Mouse (Mus musculus): ENCODE measurements around the gene Lag3. TPM values are rescaled to one million over a fixed set of nuclear protein-coding genes. Genes with fewer than 3 reads are reported as not detected.

Gene Lag3
- polyA plus RNA-seq, 1 experiment from 2014 or later = 1.2 TPM

DNA sequence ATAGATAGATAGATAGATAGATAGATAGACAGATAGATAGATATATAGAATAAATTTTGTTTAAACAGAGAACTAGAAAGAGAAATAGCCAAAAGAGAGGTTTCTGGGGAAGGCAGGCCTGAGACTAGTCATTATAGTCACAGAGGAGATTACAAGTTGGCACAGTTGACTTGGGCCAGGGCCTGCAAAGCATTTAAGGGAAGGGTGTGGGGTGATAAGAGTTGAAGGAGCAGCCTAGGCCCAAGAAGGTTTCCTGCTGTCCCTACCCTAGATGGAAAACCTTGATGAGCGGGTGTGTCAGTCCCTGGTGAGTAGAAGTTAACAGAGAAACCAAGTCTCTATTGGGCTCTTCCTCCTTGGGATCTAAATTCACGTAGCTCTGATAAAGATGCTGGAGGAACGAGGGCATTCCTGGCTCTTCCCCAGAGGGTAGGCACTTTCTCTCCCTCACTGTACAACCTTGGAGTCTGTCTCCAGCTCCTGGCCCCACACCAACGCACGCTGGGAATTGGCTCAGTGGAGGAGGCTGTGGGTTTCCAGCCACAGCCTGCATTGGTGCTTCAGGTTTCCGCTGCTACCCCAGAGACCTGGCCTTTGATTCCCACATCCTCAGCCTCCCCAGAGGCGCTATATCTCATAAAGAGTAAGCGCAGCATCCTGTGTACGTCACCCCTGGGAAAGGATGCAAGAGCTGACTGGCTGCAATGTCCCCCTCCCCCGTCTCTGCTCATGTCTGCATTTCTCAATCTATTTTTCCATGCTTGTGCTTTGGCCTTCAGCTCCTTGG lies 26.6 kb downstream of the Lag3 start:
- no peaks in the 10 kb centered on the region for H3K9me3 ChIP-seq
- no peak overlapping the region for H3K4me3 ChIP-seq
- H3K36me3 ChIP-seq (replicated peaks) = no peaks in the 10 kb centered on the region
- H3K27ac ChIP-seq (replicated peaks) = no peak overlapping the region
- DNase-seq (ENCODE audit: low spot score) = no peak
- no peaks in the 10 kb centered on the region for H3K4me1 ChIP-seq
- H3K27me3 ChIP-seq (replicated peaks; ENCODE audit: low read depth, poor library complexity, severe bottlenecking) = no peaks in the 10 kb centered on the region; the same call in 1 of the 2 replicates
- 78% methylated on average over 10 of the region's 10 CpGs for WGBS

DNA sequence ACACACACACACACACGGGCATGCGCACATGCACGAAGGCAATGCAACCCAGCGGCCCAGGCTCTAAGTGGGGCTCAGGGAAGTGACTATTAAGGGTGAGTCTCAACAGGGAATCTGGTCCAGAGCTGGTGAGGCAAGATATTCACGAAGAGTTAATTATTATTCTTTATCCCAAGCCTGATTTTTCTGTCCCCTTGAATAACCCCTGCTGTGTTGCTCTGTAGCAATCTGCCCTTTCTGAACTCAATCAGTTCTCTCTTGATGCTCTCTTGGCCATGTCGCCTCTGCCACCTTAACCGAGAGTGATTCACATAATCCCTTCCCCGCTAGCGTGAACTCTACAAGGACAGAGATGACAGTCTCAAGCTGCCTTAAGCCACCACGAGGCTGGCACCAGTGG lies 28.2 kb downstream of the Lag3 start:
- Histone ChIP-seq H3K9me3 (no peaks in the 10 kb centered on the region), H3K36me3 (replicated peaks) (no peaks in the 10 kb centered on the region), H3K27me3 (replicated peaks; ENCODE audit: low read depth, poor library complexity, severe bottlenecking) (no peaks in the 10 kb centered on the region; the same call in 1 of the 2 replicates), H3K4me3 (no peak overlapping the region), H3K4me1 (no peaks in the 10 kb centered on the region), H3K27ac (replicated peaks) (no peak overlapping the region)
- no peak for DNase-seq (ENCODE audit: low spot score)
- WGBS = 82% methylated on average over 10 of the region's 10 CpGs

DNA sequence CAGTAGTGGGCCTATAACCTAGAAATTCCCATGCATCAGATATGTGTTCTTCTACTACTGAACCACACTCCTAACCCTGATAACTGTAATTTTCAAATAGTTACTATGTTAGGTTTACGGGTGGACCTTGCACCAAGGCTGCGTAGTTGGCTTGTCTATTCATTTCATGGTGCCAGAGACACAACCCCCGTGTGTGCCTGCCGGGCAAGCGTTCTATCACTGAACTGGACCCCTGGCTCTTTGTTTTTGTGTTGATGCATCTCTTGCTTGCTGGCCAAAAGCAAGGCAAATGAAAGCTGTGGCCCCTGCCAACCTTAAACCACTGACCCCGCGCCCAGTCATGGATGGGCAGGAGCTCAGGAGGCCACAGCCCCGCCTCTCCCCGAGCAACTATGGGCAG lies 29.7 kb downstream of the Lag3 start:
- no peak for DNase-seq (ENCODE audit: low spot score)
- Histone ChIP-seq H3K4me3 (no peak overlapping the region), H3K36me3 (replicated peaks) (no peaks in the 10 kb centered on the region), H3K27ac (replicated peaks) (no peak overlapping the region), H3K27me3 (replicated peaks; ENCODE audit: low read depth, poor library complexity, severe bottlenecking) (no peaks in the 10 kb centered on the region; the same call in 1 of the 2 replicates), H3K4me1 (no peaks in the 10 kb centered on the region), H3K9me3 (no peaks in the 10 kb centered on the region)
- 91% methylated on average over 9 of the region's 9 CpGs for WGBS

DNA sequence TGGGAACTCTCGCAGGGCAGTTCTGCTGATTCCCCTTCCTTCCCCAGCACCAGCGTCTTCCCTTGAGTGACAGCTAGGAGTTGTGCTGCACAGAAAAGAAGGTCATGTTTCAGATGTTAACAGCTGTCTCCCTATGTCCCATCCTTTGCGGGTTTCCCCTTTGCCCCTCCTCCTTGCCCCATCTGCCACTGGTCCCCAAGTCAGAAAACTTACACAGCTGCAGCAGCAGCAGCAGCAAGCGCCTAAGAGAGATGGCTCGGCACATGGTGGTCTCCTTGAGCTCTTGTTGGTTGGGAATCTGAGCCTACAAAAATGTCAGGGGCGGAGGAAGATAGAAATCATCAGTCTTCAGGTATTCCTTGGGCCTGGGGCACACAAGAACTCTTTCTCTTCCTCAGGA lies 32.1 kb downstream of the Lag3 start:
- Histone ChIP-seq H3K9me3 (no peaks in the 10 kb centered on the region), H3K36me3 (replicated peaks) (no peaks in the 10 kb centered on the region), H3K4me1 (peaks cover 2% of the 10 kb centered on the region; the same call in 1 of the 2 replicates), H3K27me3 (replicated peaks; ENCODE audit: low read depth, poor library complexity, severe bottlenecking) (no peaks in the 10 kb centered on the region; the same call in 1 of the 2 replicates), H3K27ac (replicated peaks) (no peak overlapping the region), H3K4me3 (no peak overlapping the region)
- 59% methylated on average over 6 of the region's 6 CpGs for WGBS
- no peak for DNase-seq (ENCODE audit: low spot score)

DNA sequence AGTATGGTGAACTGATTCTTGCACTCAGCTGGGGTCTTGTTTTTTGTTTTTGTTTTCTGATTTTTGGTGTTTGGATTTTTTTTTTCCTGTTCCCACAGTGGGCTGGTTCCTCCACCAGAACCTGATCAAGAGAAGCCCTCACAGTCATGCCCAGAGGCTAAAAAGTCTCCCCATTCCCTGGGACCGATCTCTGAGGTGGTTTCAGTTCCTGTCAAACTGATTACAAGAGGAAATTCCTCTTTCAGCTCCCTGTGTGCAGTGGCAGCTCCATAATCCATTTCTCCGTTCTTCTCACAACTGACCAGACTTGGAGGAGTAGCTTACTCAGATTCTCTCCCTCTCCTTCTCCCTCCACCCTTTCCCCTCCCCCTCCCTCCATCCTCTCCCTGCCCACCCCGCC lies 37.2 kb downstream of the Lag3 start:
- no peak overlapping the region for H3K27ac ChIP-seq (replicated peaks)
- H3K36me3 ChIP-seq (replicated peaks) = no peaks in the 10 kb centered on the region
- no peak overlapping the region for H3K4me3 ChIP-seq
- H3K27me3 ChIP-seq (replicated peaks; ENCODE audit: low read depth, poor library complexity, severe bottlenecking) = no peaks in the 10 kb centered on the region
- DNase-seq (ENCODE audit: low spot score) = no peak
- H3K4me1 ChIP-seq = peaks cover 5% of the 10 kb centered on the region; the same call in 1 of the 2 replicates
- no peaks in the 10 kb centered on the region for H3K9me3 ChIP-seq
- 40% methylated on average over 3 of the region's 3 CpGs for WGBS

DNA sequence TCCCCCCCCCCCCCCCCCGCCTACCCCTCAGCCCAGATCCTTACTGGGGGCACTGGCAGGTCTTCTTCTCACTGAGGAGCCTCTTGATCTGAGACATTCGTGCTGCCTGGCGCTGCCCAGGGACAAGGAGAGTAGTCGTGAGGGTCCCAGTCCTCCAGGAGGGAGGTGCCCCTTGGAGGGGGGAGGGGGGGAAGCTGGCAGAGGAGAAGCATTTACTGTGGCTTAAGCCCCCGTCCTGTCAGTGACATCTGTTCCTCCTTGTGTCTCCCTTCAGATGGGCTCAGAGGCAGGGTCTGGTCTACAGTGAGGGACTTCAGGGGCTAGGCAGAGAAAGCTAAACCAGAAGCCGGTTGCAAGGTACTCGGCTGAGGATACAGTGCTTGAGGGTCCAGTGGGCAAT lies 44.9 kb downstream of the Lag3 start:
- WGBS = 56% methylated on average over 6 of the region's 7 CpGs
- DNase-seq (ENCODE audit: low spot score) = no peak
- Histone ChIP-seq H3K36me3 (replicated peaks) (no peaks in the 10 kb centered on the region), H3K9me3 (no peaks in the 10 kb centered on the region), H3K4me3 (no peak overlapping the region), H3K4me1 (peaks cover 48% of the 10 kb centered on the region), H3K27ac (replicated peaks) (no peak overlapping the region), H3K27me3 (replicated peaks; ENCODE audit: low read depth, poor library complexity, severe bottlenecking) (peaks cover 64% of the 10 kb centered on the region)

DNA sequence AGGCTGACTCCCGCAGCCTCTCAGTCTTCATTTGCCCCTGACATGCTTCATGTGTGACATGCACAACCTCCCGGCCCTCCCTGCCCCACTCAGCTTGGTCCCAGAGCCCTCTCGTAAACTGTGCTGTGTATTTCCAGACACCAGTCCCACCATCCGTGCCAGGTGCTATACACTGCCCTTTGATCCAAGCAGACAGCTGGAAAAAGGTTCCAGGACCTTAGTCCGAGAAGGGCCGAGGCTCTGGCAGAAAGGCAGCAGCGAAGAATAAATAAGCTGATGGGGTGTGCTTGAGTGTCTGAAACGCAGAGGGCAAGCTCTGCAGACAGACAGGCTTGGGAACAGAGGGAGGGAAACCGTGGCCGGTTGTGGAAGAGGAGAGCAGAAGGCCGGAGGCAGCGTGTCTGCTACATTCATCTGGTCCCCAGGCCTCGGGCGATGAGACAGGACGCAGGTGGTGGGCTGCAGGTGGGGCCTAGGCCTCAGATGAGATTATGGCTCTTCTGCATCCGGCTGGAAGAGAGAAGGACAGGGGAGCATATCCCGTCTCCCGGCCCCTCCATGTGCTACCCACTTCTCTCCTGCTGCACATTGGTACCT lies 45.6 kb downstream of the Lag3 start:
- Histone ChIP-seq H3K36me3 (replicated peaks) (no peaks in the 10 kb centered on the region), H3K27ac (replicated peaks) (peak overlapping the region; percentile 24)

DNA sequence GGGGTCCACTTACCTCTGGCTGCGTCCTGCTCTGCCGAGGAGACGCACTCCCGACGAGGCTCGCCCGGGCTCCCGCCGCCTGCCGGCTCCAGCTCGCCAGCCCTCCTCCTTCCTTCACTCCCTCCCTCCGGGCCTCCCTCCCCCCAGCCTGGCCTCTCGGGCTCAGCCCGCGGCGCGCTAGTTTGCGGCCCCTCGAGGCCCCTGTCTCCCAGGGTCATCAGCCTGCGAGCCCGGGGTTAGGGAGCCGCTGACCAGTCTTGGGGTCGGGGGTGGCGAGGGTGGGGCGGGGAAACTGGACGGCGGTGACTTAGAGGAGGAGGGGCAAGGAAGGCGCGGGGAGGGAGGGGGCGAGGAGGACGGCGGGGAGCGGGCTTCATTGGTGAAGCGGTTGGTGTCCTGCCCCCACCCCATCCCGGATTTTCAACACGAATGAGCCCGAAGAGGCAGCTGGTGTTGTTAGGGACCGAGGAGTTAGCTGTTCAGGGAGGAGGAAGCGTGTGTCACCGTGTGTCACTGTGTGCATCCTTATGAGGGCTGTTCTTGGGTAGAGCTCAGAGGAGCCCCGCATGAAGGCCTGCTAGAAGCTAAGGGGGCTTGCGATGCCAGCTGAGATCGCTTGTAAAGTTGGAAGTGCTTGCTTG lies 47.7 kb downstream of the Lag3 start, which contains the start of gene Gpr162:
TSS of gene Gpr162 (minus strand) at position 326 of the 641 bp plus-strand sequence.
- 2% methylated on average over 43 of the region's 43 CpGs for WGBS
- DNase-seq (ENCODE audit: low spot score) = peak; percentile 84
- Histone ChIP-seq H3K27me3 (replicated peaks; ENCODE audit: low read depth, poor library complexity, severe bottlenecking) (peaks cover 91% of the 10 kb centered on the region), H3K9me3 (no peaks in the 10 kb centered on the region), H3K27ac (replicated peaks) (peak within 1 kb of the TSS; percentile 88), H3K36me3 (replicated peaks) (no peaks in the 10 kb centered on the region), H3K4me3 (peak within 1 kb of the TSS; percentile 73), H3K4me1 (peaks cover 73% of the 10 kb centered on the region)

More for the DNA sequence above, 45.6 kb downstream of the Lag3 start:
- no peak overlapping the region for H3K4me3 ChIP-seq
- no peaks in the 10 kb centered on the region for H3K9me3 ChIP-seq
- peaks cover 55% of the 10 kb centered on the region for H3K4me1 ChIP-seq
- H3K27me3 ChIP-seq (replicated peaks; ENCODE audit: low read depth, poor library complexity, severe bottlenecking) = peaks cover 71% of the 10 kb centered on the region
- 59% methylated on average over 18 of the region's 18 CpGs for WGBS
- no peak for DNase-seq (ENCODE audit: low spot score)

DNA sequence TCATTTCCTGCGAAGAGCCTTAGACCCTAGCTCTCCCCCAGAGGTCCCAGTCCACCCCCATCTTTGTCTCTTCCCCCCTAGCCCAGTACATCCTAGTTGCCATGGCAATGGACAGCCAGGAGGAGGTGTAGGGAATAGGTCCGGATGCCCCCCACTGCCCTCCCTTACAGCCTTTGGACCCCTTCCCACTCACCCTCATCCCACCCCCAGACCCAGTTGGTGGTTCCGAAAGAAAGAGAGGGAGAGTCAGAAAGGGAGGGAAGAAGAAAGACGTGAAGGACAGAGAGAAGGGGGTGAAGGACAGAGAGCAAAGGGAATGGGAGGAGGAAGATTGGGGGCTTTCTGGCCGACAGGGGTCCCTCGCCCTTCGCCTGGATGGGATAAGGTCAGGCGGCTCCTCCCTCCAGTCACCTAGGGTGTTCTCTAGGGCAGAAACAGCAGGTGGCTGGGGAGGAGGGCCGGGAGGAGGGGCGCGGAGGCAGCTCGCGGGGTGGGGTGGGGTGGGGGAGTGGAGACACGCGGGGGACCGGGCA lies 48.3 kb downstream of the Lag3 start:
- H3K36me3 ChIP-seq (replicated peaks) = no peaks in the 10 kb centered on the region
- WGBS = under 1% methylated on average over 16 of the region's 16 CpGs
- peaks cover 79% of the 10 kb centered on the region for H3K4me1 ChIP-seq
- peak overlapping the region; percentile 73 for H3K4me3 ChIP-seq
- H3K9me3 ChIP-seq = no peaks in the 10 kb centered on the region
- peaks cover 97% of the 10 kb centered on the region for H3K27me3 ChIP-seq (replicated peaks; ENCODE audit: low read depth, poor library complexity, severe bottlenecking)
- peak overlapping the region; percentile 88 for H3K27ac ChIP-seq (replicated peaks)
- no peak for DNase-seq (ENCODE audit: low spot score)

DNA sequence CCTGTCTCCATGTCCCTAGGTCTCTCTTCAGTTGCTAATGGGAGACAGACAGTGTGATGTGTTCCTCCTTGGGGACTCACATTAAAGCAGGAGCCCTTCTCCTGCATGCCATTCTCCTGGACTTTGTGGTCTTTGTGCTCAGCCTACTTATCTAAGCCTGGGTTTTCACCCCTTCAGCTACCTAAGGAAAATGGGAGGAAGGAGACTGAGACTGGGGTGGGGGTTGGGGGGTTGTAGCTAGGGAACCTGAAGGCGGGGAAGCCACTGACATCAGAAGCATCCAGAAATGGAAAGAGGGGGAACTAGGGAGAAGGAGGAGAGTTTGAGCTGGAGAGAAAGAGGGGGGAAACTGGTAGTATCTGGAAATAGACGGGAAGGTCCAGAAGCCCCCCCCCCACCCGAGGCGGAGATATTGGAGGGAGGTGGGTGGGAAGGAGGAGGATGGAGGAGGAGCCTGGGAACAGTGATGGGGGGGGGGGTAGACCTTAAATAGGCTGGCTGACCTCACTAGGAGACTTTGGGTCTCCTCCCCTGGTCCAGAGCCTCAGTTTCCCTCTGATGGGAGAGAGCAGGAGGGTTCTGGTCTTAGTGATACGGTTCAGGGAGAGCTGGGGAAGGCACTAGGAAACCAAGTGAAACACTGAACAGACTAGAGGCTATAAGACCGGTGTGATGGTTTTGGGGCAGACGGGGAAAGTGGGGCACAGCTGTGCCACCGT lies 48.9 kb downstream of the Lag3 start:
- H3K36me3 ChIP-seq (replicated peaks) = no peaks in the 10 kb centered on the region
- H3K4me3 ChIP-seq = peak overlapping the region; percentile 73
- peaks cover 85% of the 10 kb centered on the region for H3K4me1 ChIP-seq
- no peaks in the 10 kb centered on the region for H3K9me3 ChIP-seq
- 13% methylated on average over 8 of the region's 8 CpGs for WGBS
- peak overlapping the region; percentile 88; the same call in 1 of the 2 replicates for H3K27ac ChIP-seq (replicated peaks)
- peaks cover 97% of the 10 kb centered on the region for H3K27me3 ChIP-seq (replicated peaks; ENCODE audit: low read depth, poor library complexity, severe bottlenecking)
- no peak for DNase-seq (ENCODE audit: low spot score)

DNA sequence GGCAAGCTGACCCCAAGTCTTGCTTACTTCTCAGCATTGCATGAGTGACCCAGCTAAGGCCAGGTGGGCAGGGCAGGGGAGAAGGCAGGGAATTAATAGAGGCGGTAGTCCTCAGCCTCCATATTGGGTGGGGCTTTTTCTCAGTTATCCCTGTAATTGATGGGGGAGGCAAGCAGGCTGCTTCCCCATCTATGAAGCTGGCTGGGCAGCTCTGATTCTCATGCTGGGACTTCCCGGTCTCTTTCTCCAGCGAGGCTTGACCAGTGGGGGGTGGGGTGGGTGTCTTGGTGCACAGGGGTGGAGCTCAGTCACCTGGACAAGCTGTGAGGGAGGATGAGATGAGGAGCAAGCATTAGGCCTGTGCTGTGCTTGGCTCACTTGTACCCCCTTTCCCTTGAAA lies 49.7 kb downstream of the Lag3 start:
- Histone ChIP-seq H3K4me3 (no peak overlapping the region; the same call in 1 of the 2 replicates), H3K27me3 (replicated peaks; ENCODE audit: low read depth, poor library complexity, severe bottlenecking) (peaks cover 90% of the 10 kb centered on the region), H3K9me3 (no peaks in the 10 kb centered on the region), H3K36me3 (replicated peaks) (no peaks in the 10 kb centered on the region), H3K4me1 (peaks cover 91% of the 10 kb centered on the region), H3K27ac (replicated peaks) (peak overlapping the region; percentile 26; the same call in 1 of the 2 replicates)
- DNase-seq (ENCODE audit: low spot score) = no peak
- 36% methylated on average over 3 of the region's 3 CpGs for WGBS

DNA sequence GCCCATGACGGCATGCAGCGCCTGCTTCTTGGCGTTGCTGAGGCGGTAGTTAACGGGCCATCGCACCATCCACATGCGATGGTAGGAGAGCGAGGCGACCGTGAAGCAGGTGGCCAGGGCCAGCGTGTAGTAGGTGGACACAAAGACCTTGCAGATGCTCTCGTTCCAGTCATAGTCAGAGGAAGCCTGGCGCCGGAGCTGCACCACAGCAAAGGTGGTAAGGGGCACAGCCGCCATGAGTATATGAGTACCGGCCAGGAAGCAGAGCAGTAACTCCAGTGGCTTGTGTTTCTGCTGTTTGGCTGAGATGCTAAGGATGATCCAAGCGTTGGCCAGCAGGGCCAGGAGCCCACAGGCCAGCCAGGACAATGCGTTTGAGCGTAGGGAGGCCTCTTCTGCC lies 50.2 kb downstream of the Lag3 start:
- H3K27ac ChIP-seq (replicated peaks) = peak overlapping the region; percentile 26; the same call in 1 of the 2 replicates
- H3K4me1 ChIP-seq = peaks cover 91% of the 10 kb centered on the region
- no peaks in the 10 kb centered on the region for H3K36me3 ChIP-seq (replicated peaks)
- WGBS = 81% methylated on average over 19 of the region's 19 CpGs
- H3K9me3 ChIP-seq = no peaks in the 10 kb centered on the region
- peaks cover 84% of the 10 kb centered on the region for H3K27me3 ChIP-seq (replicated peaks; ENCODE audit: low read depth, poor library complexity, severe bottlenecking)
- 0 out of 2 replicates have a peak overlapping the region, but pooled peaks have one; percentile 17 for H3K4me3 ChIP-seq
- DNase-seq (ENCODE audit: low spot score) = no peak

All from embryonic facial prominence, embryonic 10.5 days (tissue).